Mouse (Mus musculus): ENCODE measurements around the gene Scgb1a1. TPM values are rescaled to one million over a fixed set of nuclear protein-coding genes. Genes with fewer than 3 reads are reported as not detected.
A peak's percentile ranks its signal among the peaks of the same experiment; 100 is the strongest.
"Not testable (repeated sequence)": the region's sequence is repeated elsewhere in the genome, so short reads cannot be mapped to it uniquely, and the experiment has no call there.

Gene Scgb1a1
- not detected in 2 replicates for polyA plus RNA-seq (2015; fragmentation: Nextera tagmentation; extraction: Ambion mirVana)

DNA sequence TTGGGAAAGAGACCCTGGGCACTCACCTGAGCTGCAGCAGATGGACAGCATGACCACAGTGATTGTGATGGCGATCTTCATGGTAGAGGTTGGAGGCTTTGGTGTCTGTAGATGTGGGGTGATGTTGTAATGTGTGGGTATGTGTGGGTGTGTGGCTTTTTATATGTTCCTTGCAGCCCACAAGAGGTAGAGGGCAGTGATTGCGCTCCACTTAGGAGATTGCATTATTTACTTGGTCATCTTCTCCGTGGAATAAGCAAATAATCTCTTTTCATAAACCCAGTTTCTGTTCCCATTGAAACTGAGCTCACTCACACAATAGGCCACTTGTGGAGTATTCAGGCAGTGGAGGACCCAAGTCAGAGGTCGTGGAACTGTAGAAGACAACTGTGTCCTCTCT is at the start of gene Scgb1a1:
Gene Scgb1a1, minus strand, starts transcription at position 138 of the 400 bp plus-strand sequence.
- Histone ChIP-seq H3K36me3 (no peaks in the 10 kb centered on the region), H3K27ac (no peak within 1 kb of the TSS), H3K9ac (no peak within 1 kb of the TSS), H3K4me1 (0 out of 2 replicates have a peak, but pooled peaks cover under 1% of the 10 kb centered on the region), H3K9me3 (no peaks in the 10 kb centered on the region), H3K4me3 (no peak within 1 kb of the TSS), H3K27me3 (no peaks in the 10 kb centered on the region), H3K4me2 (replicated peaks) (no peak within 1 kb of the TSS)
- ATAC-seq (ENCODE audit: low FRiP score, low read depth), result no peak
- 79% methylated on average over 4 of the region's 4 CpGs for WGBS

DNA sequence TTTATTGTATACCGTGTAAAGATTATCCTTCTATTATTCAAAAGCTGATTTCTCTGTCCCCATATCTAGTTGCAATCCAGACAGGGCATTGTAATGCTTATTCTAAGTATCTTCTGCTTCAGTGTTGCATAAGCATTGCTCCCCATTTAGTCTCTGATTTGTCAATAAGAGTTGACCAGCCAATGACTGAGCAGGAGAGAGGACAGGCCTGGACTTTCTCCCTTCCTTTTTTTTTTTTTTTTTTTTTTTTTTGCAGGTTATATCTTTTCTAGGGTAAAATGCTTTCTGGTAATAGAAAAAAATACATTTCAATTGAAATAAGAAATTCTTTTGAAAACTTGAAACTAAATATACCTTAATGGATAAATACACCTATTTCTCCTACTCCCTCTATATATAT is 49.4 kb upstream of the Scgb1a1 start:
- WGBS, result 95% methylated on average over 1 of the region's 1 CpGs
- H3K36me3 ChIP-seq, result 0 out of 2 replicates have a peak, but pooled peaks cover 3% of the 10 kb centered on the region
- peaks cover 12% of the 10 kb centered on the region; the same call in 1 of the 2 replicates for H3K4me1 ChIP-seq
- H3K9ac ChIP-seq, result no peak overlapping the region
- H3K27me3 ChIP-seq, result no peaks in the 10 kb centered on the region
- no peak overlapping the region for H3K4me2 ChIP-seq (replicated peaks)
- ATAC-seq (ENCODE audit: low FRiP score, low read depth), result no peak
- no peaks in the 10 kb centered on the region for H3K9me3 ChIP-seq
- no peak overlapping the region for H3K4me3 ChIP-seq
- no peak overlapping the region for H3K27ac ChIP-seq

DNA sequence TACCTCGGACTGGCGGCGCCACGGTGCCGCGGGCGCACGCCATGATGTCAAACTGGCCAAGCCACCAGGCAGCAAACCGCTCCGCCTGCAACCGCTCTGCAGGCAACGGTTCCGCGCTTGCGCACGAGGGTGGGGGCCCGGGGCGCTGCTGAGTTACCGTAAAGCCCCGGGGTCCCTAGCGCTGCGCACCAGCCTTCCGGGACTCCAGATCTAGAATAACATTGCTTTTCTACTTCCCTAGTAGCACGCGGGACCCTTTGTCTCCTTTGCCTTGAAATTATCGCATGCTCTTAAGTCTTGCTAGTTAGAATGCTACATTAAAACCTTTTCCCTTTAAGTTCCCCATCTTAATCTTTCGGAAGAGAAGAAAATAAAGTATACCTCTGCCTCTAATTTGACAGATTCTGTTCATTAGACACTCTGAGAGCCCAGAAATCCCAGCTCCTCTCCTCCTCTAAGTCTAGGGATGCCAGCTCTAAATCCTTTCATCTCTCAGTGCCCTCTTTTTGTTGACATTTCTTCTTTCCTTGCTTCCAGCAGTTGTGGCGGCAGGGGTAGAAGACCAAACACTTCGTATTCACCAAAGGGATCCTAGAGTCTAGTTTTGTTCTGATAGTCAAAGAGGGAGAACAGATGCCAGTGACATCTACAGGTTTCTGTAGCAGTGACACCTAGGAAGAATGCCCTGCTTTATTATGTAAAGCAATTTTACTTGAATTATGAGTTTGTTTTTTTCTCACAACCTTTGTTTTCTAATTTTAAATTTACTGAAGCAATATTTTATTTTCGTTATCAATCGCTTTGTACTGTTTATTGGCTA is 48.0 kb upstream of the Scgb1a1 start, which contains the start of gene Asrgl1:
Gene Asrgl1, minus strand, starts transcription at position 125 of the 820 bp plus-strand sequence.
- Histone ChIP-seq H3K4me2 (replicated peaks) (peak within 1 kb of the TSS; percentile 94), H3K9me3 (no peaks in the 10 kb centered on the region), H3K27me3 (no peaks in the 10 kb centered on the region), H3K4me1 (peaks cover 14% of the 10 kb centered on the region), H3K27ac (no peak within 1 kb of the TSS; the same call in 1 of the 2 replicates), H3K4me3 (peak within 1 kb of the TSS; percentile 72), H3K36me3 (0 out of 2 replicates have a peak, but pooled peaks cover 3% of the 10 kb centered on the region), H3K9ac (peak within 1 kb of the TSS; percentile 86)
- ATAC-seq (ENCODE audit: low FRiP score, low read depth), result peak; percentile 93
- WGBS, result 12% methylated on average over 31 of the region's 31 CpGs

DNA sequence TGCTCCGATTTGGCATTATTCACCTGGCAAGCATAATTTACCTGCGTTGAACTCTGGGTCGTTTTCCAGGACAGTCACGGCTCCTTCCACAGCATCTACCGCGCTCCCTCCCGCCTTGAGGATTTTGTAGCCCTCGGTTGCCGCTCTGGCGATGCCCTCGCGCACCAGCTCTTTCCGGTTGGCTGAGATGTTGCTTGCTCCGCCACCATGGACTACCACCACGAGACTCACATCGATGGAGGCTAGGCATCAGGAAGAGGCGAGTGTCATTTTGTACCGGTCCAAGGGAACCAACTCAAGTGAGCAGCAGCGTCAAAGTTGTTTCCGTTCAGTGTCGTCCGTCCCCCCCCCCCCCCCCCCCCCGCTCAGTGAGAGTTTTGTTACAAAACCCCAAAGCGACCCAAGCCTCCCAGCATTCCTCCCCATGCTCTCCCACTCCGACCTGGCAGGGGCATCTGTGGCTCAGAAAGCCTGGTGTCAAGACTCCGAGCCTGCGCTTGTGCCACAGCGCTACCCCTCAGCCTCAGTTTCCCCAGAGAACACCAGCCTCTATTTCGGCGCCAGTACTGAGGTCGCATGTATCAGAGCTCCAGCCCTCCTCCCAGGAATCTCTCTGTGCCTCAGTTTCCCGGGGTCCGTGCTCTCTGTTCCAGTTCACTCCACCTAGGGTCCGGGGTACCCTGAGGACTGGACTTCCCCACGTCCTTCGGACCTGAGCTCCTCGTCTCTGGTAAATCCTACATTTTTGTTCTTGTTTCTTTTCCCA is 47.2 kb upstream of the Scgb1a1 start:
- WGBS, result 2% methylated on average over 35 of the region's 37 CpGs
- peak overlapping the region; percentile 72 for H3K4me3 ChIP-seq
- no peaks in the 10 kb centered on the region for H3K27me3 ChIP-seq
- no peak overlapping the region; the same call in 1 of the 2 replicates for H3K27ac ChIP-seq
- peaks cover 18% of the 10 kb centered on the region for H3K4me1 ChIP-seq
- no peaks in the 10 kb centered on the region for H3K9me3 ChIP-seq
- peak overlapping the region; percentile 94 for H3K4me2 ChIP-seq (replicated peaks)
- peak overlapping the region; percentile 86 for H3K9ac ChIP-seq
- H3K36me3 ChIP-seq, result 0 out of 2 replicates have a peak, but pooled peaks cover 3% of the 10 kb centered on the region
- ATAC-seq (ENCODE audit: low FRiP score, low read depth), result peak; percentile 69

DNA sequence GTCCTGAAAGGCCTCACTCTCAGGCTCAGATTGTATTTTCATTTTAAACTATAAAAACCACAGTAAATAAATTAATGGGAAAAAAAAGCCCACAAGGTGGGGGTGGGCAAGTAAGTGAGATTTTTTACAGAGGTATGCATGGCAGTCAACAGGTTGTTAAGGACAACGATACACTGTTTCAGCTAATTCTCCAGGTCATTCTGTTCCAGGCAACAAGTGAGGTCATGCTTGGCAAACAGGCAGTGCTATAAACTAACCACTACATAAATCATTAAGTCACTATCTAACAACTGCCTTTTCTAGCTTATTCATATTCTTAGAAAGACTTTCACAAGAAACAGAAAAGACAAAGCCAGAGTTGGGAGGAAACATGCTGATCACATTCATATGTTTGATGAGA is 42.2 kb upstream of the Scgb1a1 start:
- Histone ChIP-seq H3K36me3 (peaks cover 18% of the 10 kb centered on the region), H3K27ac (no peak overlapping the region), H3K4me3 (no peak overlapping the region), H3K9ac (no peak overlapping the region), H3K9me3 (no peaks in the 10 kb centered on the region), H3K4me2 (replicated peaks) (no peak overlapping the region), H3K27me3 (no peaks in the 10 kb centered on the region), H3K4me1 (peaks cover 18% of the 10 kb centered on the region)
- ATAC-seq (ENCODE audit: low FRiP score, low read depth), result peak; percentile 61; the same call in 1 of the 2 replicates
- WGBS, result 15% methylated on average over 1 of the region's 1 CpGs

GRCm38 (mm10) chr19:9128499-9129194 is 40.9 kb upstream of the Scgb1a1 start:
- Histone ChIP-seq H3K4me3 (no peak overlapping the region), H3K27ac (no peak overlapping the region), H3K36me3 (peaks cover 18% of the 10 kb centered on the region), H3K9me3 (no peaks in the 10 kb centered on the region), H3K27me3 (no peaks in the 10 kb centered on the region), H3K4me1 (peaks cover 8% of the 10 kb centered on the region; the same call in 1 of the 2 replicates), H3K4me2 (replicated peaks) (no peak overlapping the region), H3K9ac (no peak overlapping the region)
- ATAC-seq (ENCODE audit: low FRiP score, low read depth), result no peak
- 89% methylated on average over 4 of the region's 4 CpGs for WGBS

DNA sequence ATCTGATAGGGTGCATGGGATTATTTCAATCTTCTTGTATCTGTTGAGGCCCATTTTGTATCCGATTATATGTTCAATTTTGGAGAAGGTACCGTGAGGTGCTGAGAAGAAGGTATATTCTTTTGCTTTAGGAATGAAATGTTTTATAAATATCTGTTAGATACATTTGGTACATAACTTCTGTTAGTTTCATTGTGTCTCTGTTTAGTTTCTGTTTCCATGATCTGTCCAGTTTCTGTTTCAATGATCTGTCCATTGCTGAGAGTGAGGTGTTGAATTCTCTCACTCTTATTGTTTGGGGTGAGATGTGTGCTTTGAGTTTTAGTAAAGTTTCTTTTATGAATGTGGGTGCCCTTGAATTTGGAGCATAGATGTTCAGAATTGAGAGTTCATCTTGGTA is 36.2 kb upstream of the Scgb1a1 start:
- H3K27ac ChIP-seq, result not testable (repeated sequence)
- 89% methylated on average over 2 of the region's 2 CpGs for whole genome bisulfite sequencing

DNA sequence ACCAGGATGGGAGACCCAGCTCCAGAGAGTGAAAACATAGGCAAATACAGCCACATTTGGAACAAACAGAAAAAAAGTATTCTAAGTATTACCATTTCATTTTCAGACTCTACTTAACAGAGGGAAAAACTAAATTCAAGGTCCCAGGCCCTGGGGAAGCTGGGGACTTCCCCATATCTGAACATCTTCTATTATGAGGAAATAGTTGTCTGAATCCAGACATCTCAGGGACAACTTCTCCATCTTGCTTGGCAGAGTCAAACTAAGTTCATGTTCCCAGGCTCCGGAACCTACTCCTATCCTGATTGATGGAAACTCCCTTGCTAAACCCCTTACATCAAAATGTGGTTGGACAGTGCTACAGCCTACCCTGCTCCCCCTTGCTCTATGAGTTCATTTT is 34.6 kb upstream of the Scgb1a1 start:
- H3K4me3 ChIP-seq, result no peak overlapping the region
- no peak overlapping the region for H3K9ac ChIP-seq
- 92% methylated on average over 1 of the region's 1 CpGs for WGBS
- H3K27ac ChIP-seq, result no peak overlapping the region
- H3K4me1 ChIP-seq, result no peaks in the 10 kb centered on the region
- H3K27me3 ChIP-seq, result no peaks in the 10 kb centered on the region
- H3K36me3 ChIP-seq, result peaks cover 18% of the 10 kb centered on the region
- no peak for ATAC-seq (ENCODE audit: low FRiP score, low read depth)
- H3K9me3 ChIP-seq, result no peaks in the 10 kb centered on the region
- no peak overlapping the region for H3K4me2 ChIP-seq (replicated peaks)

More for the DNA sequence above, 36.2 kb upstream of the Scgb1a1 start:
- H3K36me3 ChIP-seq, result peaks cover 17% of the 10 kb centered on the region
- not testable (repeated sequence) for H3K4me1 ChIP-seq; H3K9ac ChIP-seq; ATAC-seq (ENCODE audit: low FRiP score, low read depth); H3K4me3 ChIP-seq; H3K4me2 ChIP-seq (replicated peaks); H3K9me3 ChIP-seq; H3K27me3 ChIP-seq

GRCm38 (mm10) chr19:9119655-9120425 is 32.1 kb upstream of the Scgb1a1 start:
- H3K36me3 ChIP-seq, result peaks cover 33% of the 10 kb centered on the region
- H3K4me2 ChIP-seq (replicated peaks), result no peak overlapping the region
- H3K27me3 ChIP-seq, result no peaks in the 10 kb centered on the region
- H3K9me3 ChIP-seq, result no peaks in the 10 kb centered on the region
- no peak overlapping the region for H3K9ac ChIP-seq
- no peak overlapping the region for H3K4me3 ChIP-seq
- ATAC-seq (ENCODE audit: low FRiP score, low read depth), result no peak
- H3K4me1 ChIP-seq, result no peaks in the 10 kb centered on the region
- H3K27ac ChIP-seq, result no peak overlapping the region
- 89% methylated on average over 3 of the region's 3 CpGs for WGBS

DNA sequence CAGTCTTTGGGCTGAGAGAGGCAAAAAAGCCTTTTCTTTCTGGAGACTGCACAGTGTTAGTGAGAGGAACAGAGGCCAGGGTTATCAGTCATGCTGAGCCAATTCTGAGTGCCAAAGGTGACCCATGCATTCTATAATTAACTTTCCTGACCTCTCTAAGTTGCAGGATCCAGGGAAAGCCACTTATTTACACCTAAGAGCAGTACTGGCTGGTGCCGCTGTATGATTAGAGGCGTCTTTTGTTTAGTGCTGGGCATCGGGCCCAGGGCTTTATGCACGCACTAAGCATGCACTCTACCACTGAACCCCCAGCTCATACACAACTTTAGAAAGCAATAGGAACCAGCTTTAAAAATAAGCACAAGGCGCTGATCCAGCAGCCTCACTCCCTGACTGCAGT is 29.5 kb upstream of the Scgb1a1 start:
- Histone ChIP-seq H3K4me1 (no peaks in the 10 kb centered on the region), H3K9me3 (no peaks in the 10 kb centered on the region), H3K9ac (no peak overlapping the region), H3K27ac (no peak overlapping the region), H3K36me3 (peaks cover 47% of the 10 kb centered on the region), H3K4me2 (replicated peaks) (no peak overlapping the region), H3K27me3 (no peaks in the 10 kb centered on the region), H3K4me3 (no peak overlapping the region)
- 86% methylated on average over 5 of the region's 5 CpGs for WGBS
- no peak for ATAC-seq (ENCODE audit: low FRiP score, low read depth)

DNA sequence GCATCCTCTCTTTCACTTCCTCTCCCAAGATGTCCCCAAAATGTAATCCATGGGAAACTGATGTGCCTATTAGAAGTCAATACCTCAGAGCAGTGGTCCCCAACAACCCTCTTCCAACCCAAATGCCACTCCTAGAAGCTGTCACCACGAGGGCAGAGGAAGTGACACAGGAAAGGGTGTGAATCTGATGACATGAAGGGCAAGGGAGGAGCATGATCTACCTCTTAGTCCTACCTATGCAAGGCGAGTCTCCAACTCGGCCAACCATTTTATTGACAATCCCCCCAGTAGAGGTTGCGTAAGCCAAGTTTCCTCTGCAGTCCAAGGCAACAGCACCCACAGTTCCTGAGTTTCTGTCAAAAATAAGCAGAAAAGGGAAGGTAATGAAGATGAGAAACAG is 28.5 kb upstream of the Scgb1a1 start:
- Histone ChIP-seq H3K4me3 (no peak overlapping the region), H3K4me1 (no peaks in the 10 kb centered on the region), H3K27ac (no peak overlapping the region), H3K36me3 (peaks cover 47% of the 10 kb centered on the region), H3K9ac (no peak overlapping the region), H3K9me3 (no peaks in the 10 kb centered on the region), H3K27me3 (no peaks in the 10 kb centered on the region), H3K4me2 (replicated peaks) (no peak overlapping the region)
- WGBS, result 85% methylated on average over 4 of the region's 4 CpGs
- no peak for ATAC-seq (ENCODE audit: low FRiP score, low read depth)
